Mouse (Mus musculus) C2C12 (cell line): ENCODE results near the gene Grik2. TPM values are rescaled to one million over a fixed set of nuclear protein-coding genes. Genes with fewer than 3 reads are reported as not detected.
"Not testable (repeated sequence)": the region's sequence is repeated elsewhere in the genome, so short reads cannot be mapped to it uniquely, and the experiment has no call there.

Source experiments
- H3K27me3 ChIP-seq: one replicate; pipeline ENCODE4 v1.6.1; 2011; ENCODE audit not compliant: control insufficient read depth, insufficient read depth, insufficient read length
- H3K36me3 ChIP-seq: one replicate; pipeline ENCODE4 v1.6.1; 2011; ENCODE audit not compliant: control insufficient read depth, insufficient read depth
- H3K4me3 ChIP-seq: one replicate; pipeline ENCODE4 v1.5.1; 2011; ENCODE audit warnings: mild to moderate bottlenecking, control low read depth; ENCODE audit not compliant: poor library complexity, insufficient read depth, severe bottlenecking
- H3K79me2 ChIP-seq: one replicate; pipeline ENCODE4 v1.6.1; 2011; ENCODE audit not compliant: control insufficient read depth, insufficient read depth
- H3K79me3 ChIP-seq: one replicate; pipeline ENCODE4 v1.6.1; 2011; ENCODE audit warnings: low read depth, control low read depth
- H3ac ChIP-seq: one replicate; pipeline ENCODE3; 2011; ENCODE audit warnings: low read depth; ENCODE audit not compliant: control insufficient read depth, insufficient read length
- CEBPB ChIP-seq: IDR thresholded peaks from one replicate; pipeline ENCODE4 v1.6.1; 2011; ENCODE audit warnings: low read depth, mild to moderate bottlenecking, control low read depth, moderate library complexity
- CTCF ChIP-seq: IDR thresholded peaks from one replicate; pipeline ENCODE4 v1.5.1; 2011; ENCODE audit not compliant: control insufficient read depth, insufficient read depth, insufficient read length
- FOSL1 ChIP-seq: IDR thresholded peaks from one replicate; pipeline ENCODE4 v1.8.0; 2011; ENCODE audit warnings: mild to moderate bottlenecking, low read length; ENCODE audit not compliant: poor library complexity, insufficient read depth, severe bottlenecking
- MAX ChIP-seq: IDR thresholded peaks from one replicate; pipeline ENCODE4 v1.6.1; 2011; ENCODE audit warnings: mild to moderate bottlenecking, control low read depth
- MYOD1 ChIP-seq: IDR thresholded peaks from one replicate; pipeline ENCODE4 v1.6.1; 2011; ENCODE audit warnings: low read depth; ENCODE audit not compliant: control insufficient read depth, insufficient read length
- MYOG ChIP-seq: IDR thresholded peaks from one replicate; pipeline ENCODE4 v1.6.1; 2011; ENCODE audit not compliant: control insufficient read depth, insufficient read length; ENCODE audit errors: extremely low read depth
- USF1 ChIP-seq: IDR thresholded peaks from one replicate; pipeline ENCODE4 v1.6.1; 2011; ENCODE audit warnings: low read depth, mild to moderate bottlenecking, control low read depth, moderate library complexity
- polyA plus RNA-seq: library from polyadenylated mRNA; unstranded; fragments of >200 nt; fragmentation: generic; extraction: Trizol; gene quantifications from one replicate; pipeline ENCODE4 v1.2.1, GENCODE M21; 2012; ENCODE audit warnings: missing spikeins

Gene Grik2
- polyA plus RNA-seq, 1 experiment = 0.19 TPM

GRCm38 (mm10) chr10:49473613-49474012 is 315.0 kb downstream of the Grik2 start:
- H3K79me2 ChIP-seq = no peaks in the 10 kb centered on the region
- no peak overlapping the region for H3ac ChIP-seq
- H3K4me3 ChIP-seq = no peak overlapping the region
- no peaks in the 10 kb centered on the region for H3K27me3 ChIP-seq
- no peak for TF ChIP-seq MAX
- TF ChIP-seq CTCF = no peak
- no peak for TF ChIP-seq MYOD1
- TF ChIP-seq FOSL1 = no peak
- no peak for TF ChIP-seq USF1
- no peak for TF ChIP-seq MYOG
- no peak for TF ChIP-seq CEBPB
- no peaks in the 10 kb centered on the region for H3K79me3 ChIP-seq
- H3K36me3 ChIP-seq = no peaks in the 10 kb centered on the region

GRCm38 (mm10) chr10:49456791-49457190 is 331.8 kb downstream of the Grik2 start:
- TF ChIP-seq MYOG (no peak), USF1 (no peak), MAX (no peak), FOSL1 (no peak), CEBPB (no peak), MYOD1 (no peak), CTCF (no peak)
- Histone ChIP-seq H3K79me3 (no peaks in the 10 kb centered on the region), H3K79me2 (no peaks in the 10 kb centered on the region), H3K4me3 (no peak overlapping the region), H3K27me3 (no peaks in the 10 kb centered on the region), H3K36me3 (no peaks in the 10 kb centered on the region), H3ac (no peak overlapping the region)

GRCm38 (mm10) chr10:49453535-49453934 is 335.0 kb downstream of the Grik2 start:
- H3K79me3 ChIP-seq = no peaks in the 10 kb centered on the region
- no peak for TF ChIP-seq MYOD1
- TF ChIP-seq FOSL1 = no peak
- TF ChIP-seq CEBPB = no peak
- TF ChIP-seq MYOG = no peak
- TF ChIP-seq USF1 = no peak
- no peak for TF ChIP-seq CTCF
- no peaks in the 10 kb centered on the region for H3K79me2 ChIP-seq
- no peaks in the 10 kb centered on the region for H3K36me3 ChIP-seq
- no peak overlapping the region for H3K4me3 ChIP-seq
- no peak overlapping the region for H3ac ChIP-seq
- no peaks in the 10 kb centered on the region for H3K27me3 ChIP-seq

DNA sequence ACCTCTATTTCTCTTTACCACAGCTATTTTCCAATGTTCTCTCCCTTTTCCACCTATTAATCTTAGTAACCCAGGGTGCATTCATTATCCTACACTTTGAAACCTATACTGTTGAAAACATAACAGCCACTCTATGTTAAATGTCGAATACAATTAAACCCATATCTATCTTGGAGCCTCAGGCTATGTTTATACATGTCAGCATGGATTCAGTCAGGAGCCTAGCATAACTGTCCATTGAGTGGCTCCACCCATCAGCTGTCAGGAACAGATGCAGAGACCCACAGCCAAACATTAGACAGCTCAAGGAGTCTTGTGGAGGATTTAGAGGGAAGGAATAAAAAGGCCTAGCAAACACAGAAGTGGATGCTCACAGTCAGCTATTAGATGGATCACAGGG is 347.2 kb downstream of the Grik2 start:
- no peaks in the 10 kb centered on the region for H3K79me3 ChIP-seq
- H3K36me3 ChIP-seq = no peaks in the 10 kb centered on the region
- no peaks in the 10 kb centered on the region for H3K79me2 ChIP-seq
- no peak overlapping the region for H3K4me3 ChIP-seq
- H3ac ChIP-seq = no peak overlapping the region
- TF ChIP-seq MYOD1 (no peak), CEBPB (no peak), USF1 (no peak), FOSL1 (no peak), CTCF (no peak), MYOG (no peak), MAX (no peak)
- no peaks in the 10 kb centered on the region for H3K27me3 ChIP-seq

GRCm38 (mm10) chr10:49437057-49437456 is 351.5 kb downstream of the Grik2 start:
- H3K79me3 ChIP-seq = no peaks in the 10 kb centered on the region
- H3ac ChIP-seq = no peak overlapping the region
- no peaks in the 10 kb centered on the region for H3K27me3 ChIP-seq
- no peak for TF ChIP-seq MYOD1
- no peak for TF ChIP-seq MYOG
- no peak for TF ChIP-seq CTCF
- TF ChIP-seq FOSL1 = no peak
- no peak for TF ChIP-seq MAX
- no peak for TF ChIP-seq USF1
- TF ChIP-seq CEBPB = no peak
- no peak overlapping the region for H3K4me3 ChIP-seq
- H3K36me3 ChIP-seq = no peaks in the 10 kb centered on the region
- no peaks in the 10 kb centered on the region for H3K79me2 ChIP-seq

- no peak for TF ChIP-seq MYOG
- no peak for TF ChIP-seq CTCF
- TF ChIP-seq FOSL1 = no peak
- TF ChIP-seq MAX = no peak
- TF ChIP-seq USF1 = no peak
- TF ChIP-seq MYOD1 = no peak
- TF ChIP-seq CEBPB = no peak
- H3K79me3 ChIP-seq = no peaks in the 10 kb centered on the region
- no peak overlapping the region for H3ac ChIP-seq
- H3K4me3 ChIP-seq = no peak overlapping the region
- H3K79me2 ChIP-seq = no peaks in the 10 kb centered on the region
- H3K27me3 ChIP-seq = no peaks in the 10 kb centered on the region
- H3K36me3 ChIP-seq = no peaks in the 10 kb centered on the region
Measured at GRCm38 (mm10) chr10:49436301-49436700, 352.3 kb downstream of the Grik2 start.

GRCm38 (mm10) chr10:49432825-49433224 is 355.7 kb downstream of the Grik2 start:
- TF ChIP-seq FOSL1 = no peak
- no peak for TF ChIP-seq CTCF
- TF ChIP-seq USF1 = no peak
- no peak for TF ChIP-seq MAX
- TF ChIP-seq MYOD1 = no peak
- TF ChIP-seq CEBPB = no peak
- TF ChIP-seq MYOG = no peak
- Histone ChIP-seq H3K4me3 (no peak overlapping the region), H3K79me2 (no peaks in the 10 kb centered on the region), H3K36me3 (no peaks in the 10 kb centered on the region), H3K27me3 (no peaks in the 10 kb centered on the region), H3K79me3 (no peaks in the 10 kb centered on the region), H3ac (no peak overlapping the region)

- not testable (repeated sequence) for H3ac ChIP-seq
Measured at GRCm38 (mm10) chr10:49417206-49417605, 371.4 kb downstream of the Grik2 start.

More at GRCm38 (mm10) chr10:49417206-49417605, 371.4 kb downstream of the Grik2 start:
- not testable (repeated sequence) for H3K79me2 ChIP-seq, H3K27me3 ChIP-seq, H3K36me3 ChIP-seq, H3K79me3 ChIP-seq, H3K4me3 ChIP-seq
